Mouse (Mus musculus) heart, adult 18-20 months (tissue): ENCODE measurements around the gene 2210011C24Rik. TPM values are rescaled to one million over a fixed set of nuclear protein-coding genes. Genes with fewer than 3 reads are reported as not detected.
"Not testable (repeated sequence)": the region's sequence is repeated elsewhere in the genome, so short reads cannot be mapped to it uniquely, and the experiment has no call there.

Experiments used
- DNase-seq, 2 experiments: peaks; one replicate each; pipeline ENCODE4 v3.0.0; 2021 to 2022; ENCODE audit warnings: mixed read lengths in 1 of 2
- total RNA-seq, 2 experiments: library from RNA; stranded (reverse); gene quantifications; 2 replicates each; pipeline ENCODE4 v1.2.3; 2021

Gene 2210011C24Rik
- total RNA-seq, 2 experiments from 2014 or later = 2.0 to 3.1 TPM

DNA sequence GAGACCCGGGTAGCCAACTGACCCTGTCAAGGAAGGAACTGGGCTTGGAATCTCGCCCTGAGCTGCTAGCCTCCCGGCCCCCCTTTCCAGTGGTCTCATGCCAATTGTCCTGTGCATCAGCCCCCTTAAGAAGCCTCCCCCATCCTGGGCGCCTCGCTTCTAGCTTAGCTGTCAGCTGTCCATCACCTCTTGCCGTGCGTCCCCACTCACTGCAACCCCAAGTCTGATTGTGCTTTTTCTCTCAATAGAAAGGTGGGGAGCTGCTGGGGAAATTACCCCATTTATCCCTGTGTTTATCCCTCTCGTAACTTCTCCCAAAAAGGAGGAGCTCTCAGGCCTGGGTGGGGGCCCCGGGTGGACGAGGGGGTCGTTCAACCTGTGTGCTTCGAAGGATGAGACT, 16.0 kb downstream of the 2210011C24Rik start:
- no peak for DNase-seq

DNA sequence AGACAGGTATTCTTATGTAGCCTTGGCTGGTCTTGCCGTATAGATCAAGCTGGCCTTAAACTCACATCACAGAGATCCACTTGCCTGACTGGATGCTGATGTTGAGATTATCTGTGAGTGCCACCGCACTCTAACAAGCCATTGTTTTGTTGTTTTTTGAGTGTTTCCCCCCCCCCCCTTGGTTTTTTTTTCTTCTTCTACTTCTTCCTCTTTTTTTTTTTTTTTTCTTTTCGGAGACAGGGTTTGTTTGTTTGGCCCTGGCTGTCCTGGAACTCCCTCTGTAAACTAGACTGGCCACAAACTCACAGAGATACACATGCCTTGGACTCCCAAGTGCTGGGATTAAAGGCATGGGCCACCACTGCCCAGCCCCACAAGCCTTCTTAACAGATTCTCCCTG, 17.9 kb downstream of the 2210011C24Rik start:
- no peak for DNase-seq

DNA sequence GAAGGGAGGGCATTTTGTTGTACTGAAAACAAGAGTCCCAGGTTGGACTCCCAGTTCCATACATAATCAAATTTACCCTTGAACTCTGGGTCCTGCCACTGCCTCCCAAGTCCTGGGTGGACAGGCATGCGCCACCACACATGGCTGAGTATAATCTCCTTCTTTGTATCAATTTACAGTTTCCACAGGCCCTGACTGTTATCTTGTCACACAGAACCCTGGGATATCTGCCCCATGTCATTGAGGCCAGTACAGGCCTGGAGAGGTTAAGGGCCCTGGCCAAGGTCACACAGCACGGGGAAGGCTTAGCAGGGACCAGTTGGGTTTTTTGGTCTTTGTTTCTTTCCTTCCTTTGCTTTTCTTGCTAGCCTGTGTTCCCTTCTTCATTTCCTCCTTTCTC, 19.5 kb downstream of the 2210011C24Rik start:
- DNase-seq = no peak

DNA sequence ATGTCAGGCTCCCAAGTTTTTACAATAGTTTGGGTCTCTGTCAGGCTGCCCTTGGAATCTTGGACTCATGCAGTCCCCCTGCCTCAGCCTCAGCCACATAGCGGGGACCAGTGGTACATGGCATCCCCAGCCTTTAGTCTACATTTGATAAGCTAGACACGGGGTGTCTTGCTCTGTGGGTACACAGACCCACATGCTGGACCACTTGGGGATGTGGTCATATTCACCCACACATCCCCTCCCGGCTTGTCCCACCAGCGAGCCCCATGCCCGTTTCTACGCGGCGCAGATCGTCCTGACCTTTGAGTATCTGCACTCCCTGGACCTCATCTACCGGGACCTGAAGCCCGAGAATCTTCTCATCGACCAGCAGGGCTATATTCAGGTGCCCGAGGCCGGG, 21.8 kb downstream of the 2210011C24Rik start:
- DNase-seq = no peak

DNA sequence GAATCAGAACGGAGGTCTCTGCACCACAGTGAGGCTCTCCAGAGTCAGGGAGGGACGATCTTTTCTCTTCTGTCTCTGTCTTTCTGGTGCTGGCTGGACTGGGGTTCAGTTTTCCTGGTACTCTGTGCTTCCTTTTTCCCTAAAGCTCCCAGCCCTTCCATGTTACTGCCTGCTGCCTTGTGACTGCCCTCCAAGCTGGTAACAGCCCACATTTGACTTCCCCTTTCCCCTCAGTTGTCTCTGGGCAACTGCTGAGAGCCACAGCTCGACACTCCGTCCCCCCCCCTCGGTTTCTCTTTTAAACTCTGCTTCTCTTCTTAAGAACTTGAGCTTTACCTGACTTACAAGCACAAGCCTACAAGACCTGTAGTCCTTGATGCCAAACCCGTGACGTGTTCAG, 22.7 kb downstream of the 2210011C24Rik start:
- peak in 1 of 2 experiments; percentile 49 for DNase-seq

DNA sequence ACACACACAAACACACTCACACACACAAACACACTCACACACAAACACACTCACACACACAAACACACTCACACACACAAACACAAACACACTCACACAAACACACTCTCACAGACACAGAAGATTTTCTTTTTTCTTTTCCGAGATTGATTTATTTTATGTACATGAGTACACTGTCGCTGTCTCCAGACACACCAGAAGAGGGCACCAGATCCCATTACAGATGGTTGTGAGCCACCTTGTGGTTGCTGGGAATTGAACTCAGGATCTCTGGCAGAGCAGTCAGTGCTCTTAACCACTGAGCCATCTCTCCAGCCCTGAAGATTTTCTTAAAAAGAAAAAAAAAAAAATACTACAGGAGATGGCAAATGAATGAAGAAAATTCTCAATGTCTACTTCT, 28.7 kb downstream of the 2210011C24Rik start:
- not testable (repeated sequence) for DNase-seq

DNA sequence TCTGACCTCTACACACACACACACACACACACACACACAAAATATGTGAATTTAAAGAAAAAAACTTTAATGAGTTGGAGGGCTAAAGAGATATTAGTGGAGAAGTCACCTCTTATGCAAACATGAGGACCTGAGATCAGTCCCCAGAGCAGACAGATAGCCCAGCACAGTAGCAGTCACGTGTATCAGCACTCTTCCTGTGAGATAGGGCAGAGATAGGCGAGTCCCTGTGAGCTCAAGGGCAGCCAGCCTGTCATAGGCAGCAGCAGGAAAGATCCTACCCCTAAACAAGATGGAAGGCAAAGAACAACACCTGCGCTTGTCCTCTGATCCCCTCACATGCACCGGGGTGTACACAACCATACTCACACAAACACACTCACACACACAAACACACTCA, 29.5 kb downstream of the 2210011C24Rik start:
- DNase-seq = no peak

DNA sequence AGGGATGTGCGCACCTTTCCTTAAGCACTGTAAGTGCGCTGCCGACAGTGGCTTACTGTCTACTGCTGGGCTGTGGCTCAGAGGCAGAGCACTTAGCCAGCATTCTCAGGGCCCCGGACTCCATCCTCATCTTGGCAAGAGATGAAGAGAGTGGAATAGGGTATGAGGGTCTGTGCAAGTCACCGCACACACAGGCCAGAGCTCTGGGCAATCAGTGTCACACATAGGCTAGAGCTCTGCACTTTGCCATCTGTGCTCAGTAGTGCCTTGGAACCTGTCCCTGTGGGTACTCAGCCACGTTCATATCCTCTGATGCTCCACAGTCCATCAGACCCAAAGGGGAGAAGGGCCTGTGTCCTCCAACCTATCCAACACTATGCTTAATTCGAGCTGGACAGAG, 30.4 kb downstream of the 2210011C24Rik start:
- DNase-seq = no peak

DNA sequence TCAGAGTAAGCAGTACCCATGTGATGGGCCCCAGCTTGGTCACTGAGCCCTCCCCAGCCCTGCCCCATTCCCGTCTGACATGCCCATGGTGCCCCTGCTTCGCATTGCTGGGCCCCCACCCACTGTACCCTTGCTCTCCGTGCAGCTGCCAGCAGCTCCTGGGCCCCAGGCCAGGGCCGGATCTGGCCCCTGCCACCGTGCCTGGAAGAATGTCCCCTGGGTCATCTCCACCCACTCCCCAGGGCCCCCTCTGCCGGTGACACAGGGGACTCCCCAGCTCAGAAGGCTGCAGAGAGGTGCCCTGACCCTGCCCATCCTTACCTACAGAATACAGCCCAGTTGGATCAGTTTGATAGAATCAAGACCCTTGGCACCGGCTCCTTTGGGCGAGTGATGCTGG, 31.1 kb downstream of the 2210011C24Rik start:
- DNase-seq = peak; percentile 80 to 86

DNA sequence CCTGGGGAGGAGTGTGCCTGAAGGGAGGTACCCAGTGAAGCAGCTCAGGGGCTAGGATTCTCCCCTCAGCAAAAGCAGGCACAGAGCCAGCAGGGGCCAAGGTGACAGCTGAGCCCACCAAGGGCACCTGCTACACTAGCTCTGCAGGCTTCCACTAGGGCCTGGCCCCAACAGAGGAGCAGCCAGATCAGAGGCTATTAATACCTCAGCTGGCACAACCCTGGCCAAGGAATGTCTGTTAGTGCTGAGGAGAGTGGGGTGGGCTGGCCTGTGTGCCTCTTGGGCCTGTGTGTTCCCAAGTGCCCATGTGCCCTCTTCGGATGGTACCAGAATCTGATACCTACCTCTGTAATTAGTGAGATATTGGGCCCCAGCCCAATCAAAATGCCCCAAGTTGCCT, 31.7 kb downstream of the 2210011C24Rik start:
- peak; percentile 68 to 85 for DNase-seq

DNA sequence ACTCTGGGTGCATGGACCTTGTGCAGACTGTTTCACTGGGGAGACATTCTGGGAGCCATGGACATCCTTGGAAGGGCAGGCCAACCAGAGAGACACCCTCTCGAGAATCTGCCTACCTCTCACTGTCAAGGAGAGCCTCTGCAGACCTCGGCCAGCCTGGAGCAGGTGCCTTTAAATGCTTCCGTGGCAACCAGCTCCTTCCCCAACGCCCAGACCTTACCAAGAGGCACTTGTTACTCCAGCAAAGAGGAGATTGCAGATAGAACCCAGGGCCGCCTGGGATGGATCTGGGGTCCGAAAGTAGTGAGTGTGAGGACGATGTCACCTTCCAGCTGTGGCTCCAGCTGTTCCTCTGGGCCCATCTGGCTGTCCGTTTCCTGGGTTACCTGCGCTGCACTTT, 33.8 kb downstream of the 2210011C24Rik start:
- DNase-seq = no peak

DNA sequence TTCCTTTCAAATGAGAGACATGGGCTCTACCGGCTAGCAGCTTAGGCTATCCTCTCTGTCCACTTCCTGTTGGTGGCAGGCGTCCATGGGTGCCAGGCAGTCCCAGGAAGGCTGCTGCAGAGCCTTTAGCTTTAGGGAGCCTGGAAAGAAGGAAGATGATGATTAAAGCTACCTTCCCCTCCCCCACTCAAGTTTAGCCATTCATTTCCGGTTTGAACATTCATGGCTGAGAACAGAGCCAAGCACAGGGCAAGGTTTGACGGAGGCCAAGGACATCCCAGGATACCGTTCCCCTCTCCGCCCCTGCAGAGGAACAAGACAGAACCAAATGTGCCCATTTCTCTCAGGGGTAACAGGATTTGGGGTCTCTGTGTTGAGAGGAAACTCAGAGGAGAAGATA, 34.3 kb downstream of the 2210011C24Rik start:
- peak; percentile 51 to 57 for DNase-seq

DNA sequence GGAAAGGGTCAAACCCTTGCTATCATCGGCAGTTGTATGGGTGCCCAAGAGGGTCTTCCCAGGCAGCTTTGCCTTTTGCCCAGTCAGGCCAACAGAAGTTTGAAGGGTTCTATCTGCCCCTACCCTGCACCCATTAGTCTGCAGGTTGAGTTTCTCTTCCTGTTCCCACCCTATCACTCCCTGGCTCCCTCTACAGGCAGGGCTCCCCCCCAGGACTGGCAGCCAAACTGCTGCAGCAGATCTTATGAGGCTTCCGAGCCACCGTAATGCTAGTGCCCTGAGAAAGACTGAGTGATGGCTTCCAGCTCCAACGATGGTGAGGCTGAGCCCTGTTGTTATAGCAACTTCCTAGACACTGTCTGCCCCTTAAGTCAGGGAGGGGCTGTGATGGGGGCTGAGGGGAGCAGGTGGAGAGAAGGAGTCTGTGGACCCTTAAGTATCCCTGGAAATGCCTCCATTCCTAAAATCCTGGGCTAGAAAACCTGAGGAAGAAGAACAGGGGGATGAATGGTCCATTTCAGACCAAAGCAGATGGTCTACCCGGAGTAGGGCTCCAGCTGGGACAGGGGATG, 35.1 kb downstream of the 2210011C24Rik start:
- DNase-seq = no peak

DNA sequence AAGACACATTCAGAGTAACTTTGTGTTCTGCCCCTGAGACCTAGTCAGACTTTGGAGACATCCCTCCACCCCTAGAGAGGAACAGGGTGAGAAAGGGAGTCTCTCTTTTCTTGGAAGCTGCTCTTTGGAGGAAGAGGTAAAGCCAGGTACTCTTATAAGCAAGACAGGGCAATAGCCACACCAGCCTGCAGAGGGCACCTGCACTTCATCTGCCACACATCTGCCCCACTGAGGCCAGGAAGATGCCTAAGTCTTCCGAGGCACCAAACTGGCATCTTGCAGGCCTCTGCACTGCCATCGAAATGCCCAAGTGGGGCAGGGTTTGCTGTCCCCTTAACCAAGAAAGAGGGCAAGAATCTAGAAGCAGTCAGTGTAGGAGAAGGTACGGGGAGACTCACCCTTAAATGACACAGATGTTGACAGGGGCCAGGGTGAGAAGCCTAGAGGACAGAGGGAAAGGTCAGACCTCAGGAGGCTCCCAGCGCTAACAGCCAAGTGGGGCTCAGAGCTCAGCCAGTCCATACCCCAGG, 35.8 kb downstream of the 2210011C24Rik start:
- no peak for DNase-seq

DNA sequence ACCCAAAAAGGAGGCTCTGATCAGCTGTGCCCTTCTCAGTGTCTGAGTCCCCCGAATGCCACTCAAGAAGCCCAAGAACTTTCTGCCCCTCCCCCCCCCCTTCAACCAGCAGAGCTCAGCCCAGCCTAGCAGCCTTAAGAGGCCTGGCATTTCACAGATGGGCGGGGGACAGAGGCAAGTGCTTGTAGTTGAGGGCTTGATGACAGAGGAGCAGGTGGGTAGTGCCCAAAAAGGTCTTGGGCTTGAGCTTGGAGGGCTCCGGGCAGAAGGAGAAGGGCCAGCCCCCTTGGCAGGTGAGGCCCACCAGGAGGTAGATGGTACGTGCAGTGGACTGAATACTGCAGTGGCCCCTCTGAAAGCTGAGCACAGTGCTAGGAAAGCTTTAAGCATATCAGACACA, 37.5 kb downstream of the 2210011C24Rik start:
- no peak for DNase-seq

DNA sequence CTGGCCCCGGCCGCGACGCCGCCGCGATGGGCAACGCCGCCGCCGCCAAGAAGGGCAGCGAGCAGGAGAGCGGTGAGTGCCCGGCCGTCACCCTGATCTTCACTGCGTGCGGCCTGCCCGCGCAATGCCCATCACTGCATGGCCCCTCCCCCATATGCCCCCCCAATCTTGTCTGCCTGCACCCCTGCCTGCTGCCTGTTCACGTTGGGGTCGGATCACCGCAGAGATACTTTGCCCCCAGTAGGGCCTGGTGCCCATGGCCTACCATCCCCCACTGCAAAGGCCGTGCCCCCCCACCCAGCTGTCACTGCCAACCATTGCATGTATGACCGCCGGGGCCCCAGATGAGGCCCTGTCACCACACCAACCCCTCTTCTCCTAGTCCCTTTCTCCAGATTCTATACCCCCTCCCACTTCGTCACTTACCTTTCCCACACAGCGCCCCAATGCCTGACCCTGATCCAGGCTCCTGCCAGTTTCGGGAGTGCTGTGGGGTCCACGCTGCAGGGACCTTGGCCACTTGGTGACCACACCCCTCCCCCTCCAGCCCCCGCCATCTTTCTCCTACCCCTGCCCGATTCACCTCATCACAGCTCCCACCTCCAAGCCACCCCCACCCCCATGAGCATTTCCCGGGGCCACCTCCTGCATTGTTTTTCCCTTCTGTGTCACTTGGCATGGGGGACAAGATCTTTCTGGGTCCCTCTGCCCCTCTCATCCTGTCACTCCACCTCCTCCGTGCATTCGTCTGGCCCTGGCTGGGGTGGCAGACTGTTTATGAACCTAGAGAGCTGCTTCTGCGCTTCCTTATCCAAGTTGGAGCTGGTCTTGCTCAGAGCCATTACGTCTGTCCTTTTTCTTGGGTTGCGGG, 38.6 kb downstream of the 2210011C24Rik start:
- peak in 1 of 2 experiments; percentile 36 for DNase-seq

DNA sequence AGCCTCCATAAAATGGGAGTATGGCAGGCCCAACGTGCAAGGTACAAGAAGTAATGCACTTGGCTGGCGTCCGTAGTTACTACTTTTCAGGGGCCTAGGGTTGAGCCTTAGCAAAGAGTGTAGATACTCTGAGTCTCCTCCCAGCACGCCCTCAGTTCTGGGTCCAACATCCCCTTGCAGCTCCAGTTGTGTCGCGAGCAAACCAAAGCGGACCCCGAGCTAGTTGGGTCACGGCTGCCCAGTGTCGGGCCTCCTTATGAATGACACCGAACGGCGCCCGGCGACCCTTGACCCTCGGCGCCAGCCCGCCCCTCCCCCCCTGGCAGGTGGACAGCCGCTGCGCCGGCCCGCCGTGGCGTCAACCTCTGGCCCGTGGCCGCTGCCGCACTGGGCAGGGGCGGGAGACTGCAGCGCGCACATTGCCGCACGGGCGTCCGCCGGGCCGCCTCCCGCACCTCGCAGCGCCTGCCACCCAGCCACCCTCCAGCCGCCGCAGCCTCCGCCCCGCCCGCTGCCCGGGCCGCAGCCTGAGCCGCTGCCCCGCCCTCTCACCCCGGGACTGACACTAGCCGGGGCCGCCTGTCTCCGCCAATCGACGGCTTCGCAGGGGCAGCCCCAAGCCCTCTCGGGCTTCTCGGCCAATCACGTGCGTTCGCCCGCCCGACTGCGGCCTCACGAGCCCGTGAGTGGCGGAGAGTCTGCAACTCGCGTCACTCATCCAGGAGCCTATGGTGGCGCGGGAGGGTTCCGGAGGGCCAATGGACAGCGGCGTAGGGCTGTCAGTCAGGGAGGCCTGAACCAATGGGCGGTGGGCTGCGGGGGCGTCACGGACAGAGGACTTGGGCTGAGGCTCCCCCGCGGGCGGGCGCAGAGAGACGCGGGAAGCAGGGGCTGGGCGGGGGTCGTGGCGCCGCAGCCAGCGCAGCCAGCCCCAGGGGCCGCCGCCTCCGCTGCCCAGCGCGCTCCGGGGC, 39.5 kb downstream of the 2210011C24Rik start, which contains the start of gene Prkaca:
Gene Prkaca (plus strand): TSS at position 844 of the 971 bp plus-strand sequence.
- DNase-seq = peak; percentile 96 to 100

DNA sequence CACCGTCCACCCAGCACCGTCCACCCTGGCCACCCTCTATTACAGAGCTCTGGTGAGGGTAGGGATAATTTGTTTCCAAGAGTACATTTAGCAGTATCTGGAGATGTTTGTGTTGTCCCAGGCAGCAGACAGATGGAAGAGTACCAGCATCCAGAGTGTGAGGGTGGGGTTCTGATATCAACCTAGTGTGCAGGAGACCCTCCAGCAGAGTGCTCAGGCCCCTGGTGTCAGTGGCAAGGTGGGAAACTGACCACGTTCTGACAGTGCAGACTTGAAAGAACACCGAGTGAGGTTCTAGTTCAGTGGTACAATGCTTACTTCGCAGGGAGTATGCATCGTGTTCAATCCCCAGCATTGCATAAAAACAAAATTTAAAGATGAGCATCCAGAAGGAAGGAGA, 40.3 kb downstream of the 2210011C24Rik start:
- DNase-seq = no peak

DNA sequence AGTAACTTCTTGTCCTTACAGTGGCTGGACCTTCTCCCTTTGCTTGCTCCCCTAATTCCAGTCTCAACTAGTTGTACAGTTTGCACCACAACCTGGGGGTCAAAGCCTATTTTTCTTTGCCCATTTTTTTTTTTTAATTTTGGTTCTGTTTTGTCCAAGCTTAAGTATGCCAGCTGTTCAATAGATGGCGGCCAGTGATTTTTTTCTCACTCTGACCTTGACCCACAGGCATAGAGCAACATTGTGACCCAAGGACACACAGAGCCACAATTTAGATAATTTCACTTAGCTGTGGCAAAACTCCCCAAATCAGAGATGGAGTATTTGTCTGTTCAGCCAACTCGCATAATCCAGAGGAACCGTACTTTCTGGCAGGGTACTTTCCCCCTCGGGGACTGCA, 40.9 kb downstream of the 2210011C24Rik start:
- DNase-seq = no peak

DNA sequence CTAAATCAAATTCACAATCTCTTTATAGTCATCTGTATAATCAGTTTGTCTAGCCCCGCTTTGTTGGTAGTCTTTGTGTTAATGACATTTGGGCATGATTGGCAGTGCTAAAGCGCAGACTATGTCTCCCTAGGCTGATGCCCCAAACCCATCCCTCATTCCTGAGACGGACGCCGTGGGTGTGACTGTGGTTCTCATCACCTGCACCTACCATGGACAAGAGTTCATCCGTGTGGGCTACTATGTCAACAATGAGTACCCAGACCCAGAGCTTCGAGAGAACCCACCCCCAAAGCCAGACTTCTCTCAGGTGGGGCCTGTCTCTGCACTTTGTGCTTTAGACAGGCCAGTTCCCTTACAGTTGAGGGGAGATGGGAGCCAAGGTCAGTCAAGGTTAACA, 44.3 kb downstream of the 2210011C24Rik start:
- DNase-seq = no peak

DNA sequence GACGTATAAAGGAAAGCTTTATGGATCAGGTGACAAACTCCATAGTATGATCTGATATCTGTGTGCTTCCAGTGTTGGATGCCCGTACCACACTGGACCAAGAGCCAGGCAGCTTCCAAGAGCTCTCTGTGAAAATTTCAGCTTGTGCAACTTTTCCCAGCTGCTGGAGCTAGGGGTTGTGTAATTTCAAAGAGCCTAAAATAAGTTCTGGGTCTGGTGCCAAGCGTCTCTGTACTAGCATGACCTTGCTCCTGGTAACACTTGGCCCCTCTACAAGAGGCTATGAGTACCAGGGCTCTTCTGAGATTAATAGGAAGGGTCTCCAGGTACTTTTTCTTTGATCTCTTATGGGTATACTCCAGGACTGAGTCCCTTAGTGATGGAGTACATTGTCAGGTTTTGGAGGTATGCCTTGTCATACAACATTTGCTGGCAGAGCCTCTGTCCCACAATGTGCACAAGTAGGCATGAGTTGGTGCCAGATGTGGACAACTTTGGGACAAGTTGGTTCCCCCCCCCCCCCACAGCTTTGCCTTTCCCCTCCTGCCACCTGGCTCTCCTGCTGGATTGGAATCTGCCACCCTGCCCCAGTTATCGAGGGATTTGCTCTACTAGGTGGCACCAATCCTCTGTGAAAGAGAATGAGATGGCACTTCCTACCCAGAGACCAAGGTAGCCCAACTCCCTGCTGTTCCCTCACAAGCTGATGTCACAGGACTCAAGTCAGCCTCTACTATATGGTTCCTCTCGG, 47.8 kb downstream of the 2210011C24Rik start:
- peak; percentile 75 to 85 for DNase-seq
